Mouse (Mus musculus) heart, postnatal 0 days (tissue): ENCODE results near the gene Ier5.

Source experiments
- CTCF ChIP-seq: IDR thresholded peaks from 2 replicates; pipeline ENCODE4 v1.5.1; 2016; ENCODE audit warnings: antibody characterized with exemption, control low read depth, low read depth
- EP300 ChIP-seq: IDR thresholded peaks from 2 replicates; pipeline ENCODE4 v1.6.1; 2016; ENCODE audit warnings: antibody characterized with exemption, low read depth

DNA sequence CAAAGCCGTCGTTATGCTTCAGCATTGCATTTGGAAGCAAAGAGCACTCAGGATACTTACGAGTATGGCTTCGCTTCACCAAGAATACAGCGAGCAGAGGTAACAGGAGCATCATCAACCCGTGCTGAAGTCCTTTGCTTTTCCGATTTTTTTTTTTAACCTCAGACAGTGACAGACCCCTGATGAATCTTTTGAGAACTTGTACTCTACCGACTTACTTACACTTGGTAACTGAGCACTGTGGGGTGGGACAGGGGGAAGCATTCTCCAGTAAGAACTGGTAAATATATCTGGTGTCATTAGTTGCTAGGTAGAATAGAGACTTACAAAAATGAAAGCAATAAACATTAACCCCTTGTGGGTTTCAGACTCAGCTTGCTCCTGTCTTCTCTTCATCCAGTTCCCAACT is 47.1 kb upstream of the Ier5 start, which contains the start of gene Mr1:
- TF ChIP-seq EP300: no peak
- TF ChIP-seq CTCF: no peak
